Mouse (Mus musculus) liver, embryonic 13.5 days (tissue): Measurements from ENCODE around the gene Arhgef17. TPM values are rescaled to one million over a fixed set of nuclear protein-coding genes. Genes with fewer than 3 reads are reported as not detected.

Experiments
- ATAC-seq: fragments of 200-750 bp; cut with Nextera tagmentation; 2 replicates; pipeline ENCODE4 v1.8.0; 2017; ENCODE audit warnings: low read depth, mild to moderate bottlenecking, moderate number of reproducible peaks, moderate library complexity
- DNase-seq: peaks from one replicate; pipeline ENCODE4 v3.0.0; 2022
- H3K27ac ChIP-seq: fragments of 300-500 bp; sonication (generic); 2 replicates; pipeline ENCODE4 v1.5.1; 2015; ENCODE audit warnings: moderate library complexity, mild to moderate bottlenecking, inconsistent platforms
- H3K27me3 ChIP-seq: fragments of 300-500 bp; sonication (generic); 2 replicates; pipeline ENCODE4 v1.6.1; 2015; ENCODE audit warnings: mild to moderate bottlenecking, inconsistent platforms
- H3K36me3 ChIP-seq: fragments of 300-500 bp; sonication (generic); 2 replicates; pipeline ENCODE4 v1.6.1; 2015; ENCODE audit warnings: mild to moderate bottlenecking, inconsistent platforms
- H3K4me1 ChIP-seq: fragments of 300-500 bp; sonication (generic); replicated peaks from 2 replicates; pipeline ENCODE4 v1.6.1; 2015; ENCODE audit warnings: inconsistent platforms
- H3K4me2 ChIP-seq: fragments of 300-500 bp; sonication (generic); 2 replicates; pipeline ENCODE4 v1.6.1; 2015; ENCODE audit warnings: inconsistent platforms, mild to moderate bottlenecking, moderate library complexity
- H3K4me3 ChIP-seq: fragments of 300-500 bp; sonication (generic); replicated peaks from 2 replicates; pipeline ENCODE4 v1.5.1; 2015; ENCODE audit warnings: mild to moderate bottlenecking, inconsistent platforms
- H3K9ac ChIP-seq: fragments of 300-500 bp; sonication (generic); 2 replicates; pipeline ENCODE4 v1.6.1; 2015; ENCODE audit warnings: mild to moderate bottlenecking, inconsistent platforms
- H3K9me3 ChIP-seq: fragments of 300-500 bp; sonication (generic); replicated peaks from 2 replicates; pipeline ENCODE4 v1.6.1; 2016; ENCODE audit warnings: inconsistent platforms
- WGBS: fragments of 180-500 bp; shearing (Covaris S2); methylation state at CpG from one replicate; pipeline ENCODE4 v1.1.7; 2015; ENCODE audit not compliant: insufficient replicate concordance; 5-methylcytosine and 5-hydroxymethylcytosine counted together
- polyA plus RNA-seq: library from polyadenylated mRNA; unstranded; fragments of >200 nt; fragmentation: Nextera tagmentation; extraction: Ambion mirVana; gene quantifications from 2 replicates; pipeline ENCODE4 v1.2.1, GENCODE M21; 2015

Gene Arhgef17
- polyA plus RNA-seq, 1 experiment from 2014 or later = 0.53 TPM

DNA sequence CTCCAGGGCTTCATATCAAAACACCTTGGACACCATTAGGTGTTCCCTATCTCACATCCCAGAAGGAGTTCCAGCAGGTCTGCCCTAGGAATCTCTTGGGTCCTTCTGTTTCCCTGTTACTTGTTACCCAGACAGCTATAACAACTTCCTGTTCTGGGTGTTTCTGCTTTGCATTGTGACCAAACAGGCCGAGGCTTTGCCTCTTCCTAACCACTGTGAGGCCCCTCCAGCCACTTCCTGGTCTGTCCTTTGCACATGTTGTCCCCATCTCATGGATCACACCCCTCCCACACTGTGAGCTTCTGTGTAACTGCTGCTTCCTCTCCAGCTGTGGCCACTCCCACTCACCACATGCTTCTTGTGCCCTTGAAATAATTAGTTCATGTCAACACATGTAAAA lies 86.5 kb downstream of the Arhgef17 start:
- ATAC-seq (0 out of 2 replicates have a peak, but pooled peaks have one; percentile 18), DNase-seq (peak; percentile 63)
- WGBS = 4% methylated on average over 1 of the region's 1 CpGs

DNA sequence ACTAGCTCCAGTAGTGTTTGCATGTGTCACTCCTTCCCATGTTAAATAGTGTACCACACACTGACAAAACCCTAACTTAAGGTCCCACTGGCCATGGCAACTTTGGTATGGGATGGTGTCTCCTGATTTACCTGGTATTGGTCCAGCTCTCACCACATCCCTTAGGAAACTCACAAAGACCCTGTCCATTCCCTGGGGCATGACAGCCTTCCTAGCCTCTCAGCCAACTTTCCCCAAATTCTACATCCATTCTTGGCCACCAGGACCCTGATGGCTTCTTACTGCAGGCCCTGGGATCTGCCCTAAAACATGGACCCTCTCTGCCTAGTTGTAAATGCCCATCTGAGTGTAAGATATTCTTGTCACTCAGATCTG lies 86.9 kb downstream of the Arhgef17 start:
- Histone ChIP-seq H3K4me1 (peaks cover 86% of the 10 kb centered on the region), H3K27me3 (no peaks in the 10 kb centered on the region), H3K27ac (peak overlapping the region; percentile 99), H3K36me3 (peaks cover 57% of the 10 kb centered on the region), H3K4me2 (peak overlapping the region; percentile 79), H3K4me3 (peak overlapping the region; percentile 44; the same call in 1 of the 2 replicates), H3K9ac (peak overlapping the region; percentile 72), H3K9me3 (no peaks in the 10 kb centered on the region)
- DNase-seq = no peak
- ATAC-seq = no peak

More for the DNA sequence above, 86.5 kb downstream of the Arhgef17 start:
- Histone ChIP-seq H3K9me3 (no peaks in the 10 kb centered on the region), H3K27me3 (no peaks in the 10 kb centered on the region), H3K27ac (peak overlapping the region; percentile 99), H3K4me2 (peak overlapping the region; percentile 79), H3K9ac (peak overlapping the region; percentile 72), H3K36me3 (peaks cover 61% of the 10 kb centered on the region), H3K4me3 (no peak overlapping the region), H3K4me1 (peaks cover 83% of the 10 kb centered on the region)

DNA sequence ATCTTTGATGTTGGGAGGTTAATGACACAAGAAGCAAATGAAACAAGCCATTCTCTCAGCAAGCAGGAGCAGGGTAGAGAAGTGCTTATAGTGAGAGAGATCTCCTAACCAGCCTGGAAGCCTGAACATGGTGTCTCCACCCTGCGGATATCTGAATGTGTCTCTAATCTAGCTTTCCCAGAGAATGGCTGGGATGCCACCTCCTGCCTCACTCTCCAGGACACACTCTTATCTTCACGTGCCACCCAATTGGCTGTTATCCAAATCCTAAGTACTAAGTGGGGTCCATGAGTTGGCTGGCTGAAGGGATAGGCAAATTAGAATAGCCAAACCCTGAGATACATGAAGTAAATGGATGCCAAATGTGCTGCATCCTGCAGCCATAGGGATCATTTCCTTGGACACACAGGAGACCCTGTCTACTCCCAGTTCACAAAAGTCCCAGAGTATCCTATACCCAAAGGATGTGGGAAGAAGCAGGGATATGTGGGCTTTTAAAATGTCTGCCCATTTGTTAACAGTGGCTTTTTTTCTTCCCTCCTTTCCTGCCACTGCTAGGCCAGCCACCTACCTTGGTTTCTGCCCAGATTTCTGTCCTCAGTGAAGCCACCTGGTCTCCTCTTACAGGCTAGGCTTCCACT lies 87.4 kb downstream of the Arhgef17 start:
- H3K36me3 ChIP-seq = peaks cover 52% of the 10 kb centered on the region
- peak; percentile 93 for ATAC-seq
- peak overlapping the region; percentile 79 for H3K4me2 ChIP-seq

DNA sequence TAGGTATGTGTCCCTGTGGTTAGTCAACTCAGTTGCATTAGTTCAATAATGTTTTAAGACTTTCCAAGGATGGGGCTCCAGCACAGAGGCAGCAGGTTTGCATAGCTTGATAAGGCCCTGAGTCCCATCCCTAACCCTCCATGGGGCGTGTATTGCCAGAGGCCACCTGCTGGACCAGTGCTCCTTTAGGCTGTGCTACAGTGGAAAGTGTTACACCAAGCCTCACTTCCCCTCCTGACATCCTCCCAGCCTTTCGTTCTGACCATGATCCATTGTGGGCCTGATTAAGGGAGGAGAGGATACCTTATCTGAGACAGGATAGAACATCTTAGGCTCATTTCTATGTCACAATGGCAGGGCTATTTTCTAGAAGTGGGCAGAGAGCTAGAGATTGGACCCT lies 88.0 kb downstream of the Arhgef17 start:
- Histone ChIP-seq H3K36me3 (peaks cover 46% of the 10 kb centered on the region), H3K4me3 (peak overlapping the region; percentile 44), H3K27me3 (no peaks in the 10 kb centered on the region), H3K4me1 (peaks cover 93% of the 10 kb centered on the region), H3K27ac (peak overlapping the region; percentile 99), H3K9ac (peak overlapping the region; percentile 72), H3K9me3 (no peaks in the 10 kb centered on the region), H3K4me2 (peak overlapping the region; percentile 79)
- WGBS = 30% methylated on average over 2 of the region's 2 CpGs
- ATAC-seq = peak; percentile 82
- peak; percentile 69 for DNase-seq

More for the DNA sequence above, 87.4 kb downstream of the Arhgef17 start:
- peak overlapping the region; percentile 44 for H3K4me3 ChIP-seq
- 10% methylated on average over 2 of the region's 2 CpGs for WGBS
- no peaks in the 10 kb centered on the region for H3K9me3 ChIP-seq
- H3K4me1 ChIP-seq = peaks cover 92% of the 10 kb centered on the region
- peak overlapping the region; percentile 72 for H3K9ac ChIP-seq
- DNase-seq = peak; percentile 85
- H3K27ac ChIP-seq = peak overlapping the region; percentile 99
- H3K27me3 ChIP-seq = no peaks in the 10 kb centered on the region

DNA sequence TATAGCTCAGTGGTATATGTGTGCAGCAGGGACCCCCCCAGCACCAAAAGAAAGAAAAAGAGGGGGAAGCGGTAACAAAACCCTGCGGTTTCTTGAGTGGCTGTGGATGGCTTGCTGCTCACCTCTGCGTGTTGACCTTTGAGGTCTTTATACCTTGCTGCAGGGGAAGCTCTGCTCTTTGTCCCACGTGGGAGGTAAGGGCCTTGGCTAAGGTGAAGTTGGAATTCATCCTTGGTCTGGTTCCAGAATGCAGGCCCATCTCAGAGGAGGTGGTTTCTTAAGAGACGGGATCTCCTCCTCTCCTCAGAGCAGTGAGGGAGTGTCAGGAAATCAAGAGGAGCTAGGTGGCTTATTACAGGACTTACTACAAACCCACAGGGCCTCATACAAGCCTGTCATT lies 89.7 kb downstream of the Arhgef17 start:
- no peak overlapping the region for H3K4me3 ChIP-seq
- DNase-seq (no peak), ATAC-seq (no peak)
- no peak overlapping the region for H3K4me2 ChIP-seq
- no peak overlapping the region for H3K9ac ChIP-seq
- H3K27ac ChIP-seq = peak overlapping the region; percentile 70
- H3K9me3 ChIP-seq = no peaks in the 10 kb centered on the region
- H3K27me3 ChIP-seq = no peaks in the 10 kb centered on the region
- 91% methylated on average over 5 of the region's 5 CpGs for WGBS
- H3K4me1 ChIP-seq = peaks cover 90% of the 10 kb centered on the region
- peaks cover 29% of the 10 kb centered on the region for H3K36me3 ChIP-seq

DNA sequence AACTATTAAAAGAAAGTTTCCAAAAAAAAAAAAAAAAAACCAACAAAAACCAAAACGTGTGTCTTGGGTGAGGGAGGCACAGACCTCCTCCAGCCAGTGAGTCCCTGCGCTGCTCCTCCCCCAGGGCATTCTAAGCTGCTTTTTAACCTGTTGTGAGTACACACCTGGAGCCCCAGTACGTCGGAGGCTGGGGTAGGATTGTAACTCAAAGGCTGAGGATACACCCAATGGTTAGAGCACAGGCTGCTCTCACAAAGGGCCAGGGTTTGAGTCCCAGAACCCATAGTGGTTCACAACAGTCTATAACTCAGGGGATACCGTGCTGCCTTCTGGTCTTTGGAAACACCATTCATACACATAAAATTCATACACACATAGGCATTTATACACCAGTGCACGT lies 90.3 kb downstream of the Arhgef17 start:
- H3K9ac ChIP-seq = no peak overlapping the region
- peak overlapping the region; percentile 70 for H3K27ac ChIP-seq
- peaks cover 23% of the 10 kb centered on the region for H3K36me3 ChIP-seq
- no peak overlapping the region for H3K4me2 ChIP-seq
- no peaks in the 10 kb centered on the region for H3K27me3 ChIP-seq
- peaks cover 84% of the 10 kb centered on the region for H3K4me1 ChIP-seq
- 84% methylated on average over 6 of the region's 6 CpGs for whole genome bisulfite sequencing
- no peak for DNase-seq
- ATAC-seq = no peak
- H3K4me3 ChIP-seq = no peak overlapping the region
- no peaks in the 10 kb centered on the region for H3K9me3 ChIP-seq

DNA sequence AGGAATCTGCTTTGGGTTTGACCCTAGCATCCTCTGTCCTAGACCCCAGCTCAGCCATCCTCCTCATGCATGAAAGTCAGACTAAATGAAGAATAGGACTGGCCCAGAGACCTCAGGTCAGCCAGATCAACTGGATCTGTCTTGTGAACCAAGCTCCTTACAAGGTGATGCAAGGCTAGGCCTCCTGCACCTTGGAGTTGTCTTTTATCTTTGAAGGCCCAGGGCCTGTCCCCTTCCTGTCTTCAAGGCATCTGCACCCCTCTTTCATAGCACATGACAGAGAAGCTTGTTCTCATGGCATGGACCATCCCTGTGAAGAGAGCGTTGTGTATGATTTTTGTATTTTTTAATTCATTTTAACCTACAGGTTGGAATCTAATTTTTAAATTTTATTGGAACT lies 91.0 kb downstream of the Arhgef17 start:
- Histone ChIP-seq H3K9ac (peak overlapping the region; percentile 10), H3K9me3 (no peaks in the 10 kb centered on the region), H3K27ac (peak overlapping the region; percentile 70), H3K4me1 (peaks cover 84% of the 10 kb centered on the region), H3K4me3 (no peak overlapping the region), H3K36me3 (peaks cover 16% of the 10 kb centered on the region), H3K27me3 (no peaks in the 10 kb centered on the region), H3K4me2 (no peak overlapping the region)
- WGBS = 60% methylated on average over 1 of the region's 1 CpGs
- ATAC-seq (no peak), DNase-seq (no peak)

DNA sequence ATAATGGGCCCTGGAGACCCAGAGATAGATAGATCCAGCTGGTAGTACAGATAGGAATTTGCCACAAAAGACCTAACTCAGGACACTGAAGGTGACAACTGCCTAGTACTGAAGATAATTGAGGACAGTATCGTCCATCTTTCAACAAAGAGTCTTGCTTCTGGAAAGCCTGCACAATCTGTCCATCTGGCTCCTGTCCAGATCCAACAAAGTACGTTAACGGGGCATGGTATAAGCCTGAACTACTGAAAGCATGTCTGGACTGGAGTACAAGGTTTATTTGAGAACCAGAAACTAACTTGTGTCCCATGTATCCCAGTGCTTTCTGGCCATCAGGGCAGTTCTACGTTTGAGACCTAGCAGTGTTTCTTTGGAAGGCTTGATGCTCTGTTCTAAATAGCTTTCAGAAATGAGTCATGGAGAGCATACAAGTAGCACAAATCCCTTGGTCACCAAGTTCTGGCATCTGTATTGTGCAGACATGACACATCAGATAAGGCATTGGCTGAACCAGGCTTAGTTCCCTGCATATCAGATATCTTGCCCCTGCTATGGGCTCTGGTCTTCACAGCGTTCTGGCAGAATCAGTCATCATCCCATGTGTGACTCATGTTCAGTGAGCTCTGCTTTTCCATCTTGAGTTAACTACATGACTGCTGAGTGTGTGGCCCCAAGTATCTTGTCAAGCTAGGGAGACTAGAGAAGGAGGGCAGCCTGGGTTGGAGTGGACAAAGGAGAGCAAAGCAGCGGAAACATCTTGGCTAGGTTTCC lies 92.1 kb downstream of the Arhgef17 start:
- Histone ChIP-seq H3K4me3 (no peak overlapping the region), H3K27ac (peak overlapping the region; percentile 70), H3K4me1 (peaks cover 84% of the 10 kb centered on the region), H3K9ac (peak overlapping the region; percentile 41; the same call in 1 of the 2 replicates), H3K4me2 (0 out of 2 replicates have a peak overlapping the region, but pooled peaks have one; percentile 0), H3K36me3 (peaks cover 18% of the 10 kb centered on the region), H3K27me3 (no peaks in the 10 kb centered on the region), H3K9me3 (no peaks in the 10 kb centered on the region)
- WGBS = 70% methylated on average over 6 of the region's 6 CpGs
- DNase-seq (no peak), ATAC-seq (no peak)

DNA sequence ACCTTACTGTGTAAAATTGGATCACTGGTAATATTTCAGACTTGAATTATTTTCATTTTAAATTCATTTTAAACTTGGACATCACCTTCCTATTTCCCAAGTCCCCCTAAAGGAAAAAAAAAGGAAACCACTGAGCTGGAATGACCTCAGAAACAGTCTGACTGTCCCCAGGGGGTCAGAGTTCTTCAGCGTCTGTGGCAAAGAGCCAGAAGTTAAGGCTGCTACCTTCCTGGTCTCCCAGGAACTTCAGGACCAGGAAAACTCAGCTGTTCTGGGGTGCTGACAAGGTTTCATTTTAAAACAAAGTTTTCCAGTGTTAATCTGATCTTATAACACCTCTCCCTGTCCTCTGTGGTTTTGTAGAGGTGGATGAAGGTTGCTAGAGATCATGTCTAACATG lies 94.2 kb downstream of the Arhgef17 start:
- peak overlapping the region; percentile 11; the same call in 1 of the 2 replicates for H3K27ac ChIP-seq
- H3K27me3 ChIP-seq = no peaks in the 10 kb centered on the region
- DNase-seq (no peak), ATAC-seq (no peak)
- H3K4me1 ChIP-seq = peaks cover 72% of the 10 kb centered on the region
- H3K36me3 ChIP-seq = peaks cover 13% of the 10 kb centered on the region
- no peak overlapping the region for H3K9ac ChIP-seq
- H3K4me3 ChIP-seq = no peak overlapping the region
- no peaks in the 10 kb centered on the region for H3K9me3 ChIP-seq
- H3K4me2 ChIP-seq = no peak overlapping the region
- 74% methylated on average over 1 of the region's 1 CpGs for WGBS

DNA sequence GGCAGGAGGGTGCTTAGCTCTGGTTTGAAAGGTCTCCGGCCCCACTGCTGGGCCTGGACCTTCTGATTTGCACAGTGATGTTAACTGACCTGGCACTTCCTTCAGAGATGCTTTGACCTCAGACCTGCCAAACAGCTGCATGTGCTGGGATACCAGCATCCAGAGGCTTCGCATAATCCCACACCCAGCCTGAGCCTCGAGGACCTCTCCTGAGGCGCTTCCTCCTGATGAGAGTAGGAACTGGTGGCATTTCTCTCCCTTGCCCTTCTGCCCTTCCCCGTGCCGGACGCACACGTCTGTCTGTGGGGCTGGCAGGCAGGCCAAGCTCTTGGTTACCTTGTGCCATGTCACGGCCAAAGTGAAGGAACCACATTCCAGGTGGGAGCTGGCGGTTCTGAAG lies 95.2 kb downstream of the Arhgef17 start:
- WGBS = 80% methylated on average over 10 of the region's 10 CpGs
- peaks cover 3% of the 10 kb centered on the region; the same call in 1 of the 2 replicates for H3K36me3 ChIP-seq
- DNase-seq = no peak

DNA sequence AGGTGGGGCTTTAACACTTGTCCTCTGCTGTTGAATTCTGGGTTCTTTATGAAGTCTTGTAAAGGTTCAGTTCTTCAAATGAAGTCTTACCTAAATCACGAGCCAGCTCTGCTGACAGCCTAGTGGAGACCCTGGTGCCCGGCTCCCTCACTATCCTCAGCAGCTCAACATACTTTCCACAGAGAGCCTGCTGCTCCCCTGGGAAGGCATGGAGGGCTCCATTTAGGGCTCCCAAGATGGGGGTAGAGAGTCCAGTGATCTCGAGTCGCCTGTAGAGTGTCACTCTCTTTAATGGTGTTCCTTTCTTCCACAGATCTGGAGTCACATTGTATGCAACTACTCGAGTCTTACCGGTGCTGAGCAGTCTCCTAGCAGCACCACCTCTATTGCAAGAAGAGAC lies 96.2 kb downstream of the Arhgef17 start:
- Histone ChIP-seq H3K27ac (peak overlapping the region; percentile 25; the same call in 1 of the 2 replicates), H3K9me3 (no peaks in the 10 kb centered on the region), H3K4me2 (no peak overlapping the region), H3K4me3 (no peak overlapping the region), H3K27me3 (no peaks in the 10 kb centered on the region), H3K9ac (no peak overlapping the region), H3K36me3 (0 out of 2 replicates have a peak, but pooled peaks cover 3% of the 10 kb centered on the region), H3K4me1 (peaks cover 54% of the 10 kb centered on the region)
- DNase-seq (no peak), ATAC-seq (no peak)
- 78% methylated on average over 6 of the region's 6 CpGs for WGBS

More for the DNA sequence above, 95.2 kb downstream of the Arhgef17 start:
- no peak overlapping the region for H3K4me3 ChIP-seq
- no peak overlapping the region for H3K4me2 ChIP-seq
- H3K9ac ChIP-seq = no peak overlapping the region
- H3K27ac ChIP-seq = peak overlapping the region; percentile 19; the same call in 1 of the 2 replicates
- no peaks in the 10 kb centered on the region for H3K9me3 ChIP-seq
- H3K27me3 ChIP-seq = no peaks in the 10 kb centered on the region
- ATAC-seq = no peak
- peaks cover 63% of the 10 kb centered on the region for H3K4me1 ChIP-seq
